Mouse (Mus musculus): Measurements from ENCODE around the gene Marc1. TPM values are rescaled to one million over a fixed set of nuclear protein-coding genes. Genes with fewer than 3 reads are reported as not detected.

Gene Marc1
- polyA plus RNA-seq (2012; rRNA removed) = 0.15 and 0.19 TPM in 2 replicates

GRCm38 (mm10) chr1:184810780-184811575 lies at the start of gene Marc1:
TSS of gene Marc1 (minus strand) at chr1:184811313.
- H3K4me3 ChIP-seq (ENCODE audit: insufficient read depth, low read length) = peak within 1 kb of the TSS; percentile 34; the same call in 1 of the 2 replicates
- H3K27ac ChIP-seq (ENCODE audit: insufficient read depth, low read length) = no peak within 1 kb of the TSS
- no peaks in the 10 kb centered on the region for H3K4me1 ChIP-seq (ENCODE audit: control insufficient read depth, insufficient read depth, low read length)
- no peak for TF ChIP-seq CTCF (IDR thresholded peaks at IDR 0.05; ENCODE audit: extremely low read depth, insufficient read depth, low read length)
- TF ChIP-seq POLR2A (IDR thresholded peaks at IDR 0.05; ENCODE audit: extremely low read depth, insufficient read depth, low read length) = no peak

GRCm38 (mm10) chr1:184860276-184860675 lies 49.2 kb upstream of the Marc1 start:
- H3K4me1 ChIP-seq (ENCODE audit: control insufficient read depth, insufficient read depth, low read length) = peaks cover 4% of the 10 kb centered on the region
- no peak overlapping the region for H3K27ac ChIP-seq (ENCODE audit: insufficient read depth, low read length)
- TF ChIP-seq POLR2A (IDR thresholded peaks at IDR 0.05; ENCODE audit: extremely low read depth, insufficient read depth, low read length) = no peak
- TF ChIP-seq CTCF (IDR thresholded peaks at IDR 0.05; ENCODE audit: extremely low read depth, insufficient read depth, low read length) = no peak
- no peak overlapping the region for H3K4me3 ChIP-seq (ENCODE audit: insufficient read depth, low read length)

GRCm38 (mm10) chr1:184858253-184858652 lies 47.1 kb upstream of the Marc1 start:
- Histone ChIP-seq H3K4me1 (ENCODE audit: control insufficient read depth, insufficient read depth, low read length) (peaks cover 4% of the 10 kb centered on the region), H3K4me3 (ENCODE audit: insufficient read depth, low read length) (no peak overlapping the region), H3K27ac (ENCODE audit: insufficient read depth, low read length) (no peak overlapping the region)
- TF ChIP-seq CTCF (IDR thresholded peaks at IDR 0.05; ENCODE audit: extremely low read depth, insufficient read depth, low read length) (no peak), POLR2A (IDR thresholded peaks at IDR 0.05; ENCODE audit: extremely low read depth, insufficient read depth, low read length) (no peak)

- no peak overlapping the region for H3K4me3 ChIP-seq (ENCODE audit: insufficient read depth, low read length)
- TF ChIP-seq POLR2A (IDR thresholded peaks at IDR 0.05; ENCODE audit: extremely low read depth, insufficient read depth, low read length) (peak; percentile 32; the same call in 1 of the 2 replicates), CTCF (IDR thresholded peaks at IDR 0.05; ENCODE audit: extremely low read depth, insufficient read depth, low read length) (no peak)
- 0 out of 2 replicates have a peak overlapping the region, but pooled peaks have one; percentile 1 for H3K27ac ChIP-seq (ENCODE audit: insufficient read depth, low read length)
- H3K4me1 ChIP-seq (ENCODE audit: control insufficient read depth, insufficient read depth, low read length) = peaks cover 4% of the 10 kb centered on the region
Measured at GRCm38 (mm10) chr1:184857216-184857615, 46.1 kb upstream of the Marc1 start.

GRCm38 (mm10) chr1:184853922-184854321 lies 42.8 kb upstream of the Marc1 start:
- Histone ChIP-seq H3K27ac (ENCODE audit: insufficient read depth, low read length) (peak overlapping the region; percentile 56; the same call in 1 of the 2 replicates), H3K4me1 (ENCODE audit: control insufficient read depth, insufficient read depth, low read length) (peaks cover 4% of the 10 kb centered on the region), H3K4me3 (ENCODE audit: insufficient read depth, low read length) (no peak overlapping the region)
- TF ChIP-seq POLR2A (IDR thresholded peaks at IDR 0.05; ENCODE audit: extremely low read depth, insufficient read depth, low read length) = no peak
- no peak for TF ChIP-seq CTCF (IDR thresholded peaks at IDR 0.05; ENCODE audit: extremely low read depth, insufficient read depth, low read length)

GRCm38 (mm10) chr1:184853339-184853738 lies 42.2 kb upstream of the Marc1 start:
- H3K4me1 ChIP-seq (ENCODE audit: control insufficient read depth, insufficient read depth, low read length) = peaks cover 4% of the 10 kb centered on the region
- no peak overlapping the region for H3K4me3 ChIP-seq (ENCODE audit: insufficient read depth, low read length)
- peak overlapping the region; percentile 56 for H3K27ac ChIP-seq (ENCODE audit: insufficient read depth, low read length)
- TF ChIP-seq CTCF (IDR thresholded peaks at IDR 0.05; ENCODE audit: extremely low read depth, insufficient read depth, low read length) (peak; percentile 63), POLR2A (IDR thresholded peaks at IDR 0.05; ENCODE audit: extremely low read depth, insufficient read depth, low read length) (no peak)

DNA sequence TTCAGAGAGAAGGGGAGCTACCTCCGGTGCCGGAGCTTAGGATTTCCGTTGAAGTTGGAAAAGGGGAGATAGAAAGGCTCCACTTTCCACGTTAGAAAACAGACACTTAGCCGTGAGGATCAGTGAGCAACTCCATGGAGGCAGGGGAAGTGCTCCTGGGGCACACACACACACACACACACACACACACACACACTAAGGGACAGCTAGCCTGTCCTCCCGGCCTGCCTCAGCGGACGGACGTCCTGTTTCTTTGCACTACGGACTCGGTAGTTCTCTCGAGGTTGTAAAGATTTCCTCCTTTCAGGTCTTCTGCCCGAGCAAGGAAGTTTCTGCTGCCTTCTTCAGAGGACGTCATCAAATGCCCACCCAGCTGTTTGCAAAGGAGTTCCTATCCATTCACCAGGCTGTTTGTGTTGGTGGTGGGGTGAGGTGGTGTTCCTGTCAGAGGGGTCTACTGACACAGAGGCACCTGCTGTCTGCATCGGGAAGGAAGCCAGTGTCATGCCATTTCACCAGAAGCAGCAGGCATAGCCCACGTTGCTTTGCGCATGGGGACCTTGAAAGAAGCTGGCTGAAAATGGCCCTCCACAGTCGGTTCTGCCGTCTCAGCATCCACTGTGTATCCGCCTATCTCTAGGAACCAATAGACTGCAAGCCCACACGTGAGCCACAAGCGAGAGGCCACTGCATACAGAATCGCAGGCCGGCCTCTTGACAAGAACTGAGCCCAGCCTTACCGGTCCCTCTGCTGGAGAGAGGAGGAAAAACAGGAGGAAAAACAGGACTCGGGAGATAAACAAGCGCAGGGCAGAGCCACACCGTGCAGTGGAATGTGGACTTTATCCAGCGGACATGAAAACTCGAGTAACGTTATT lies 40.9 kb upstream of the Marc1 start:
- H3K27ac ChIP-seq (ENCODE audit: insufficient read depth, low read length) = peak overlapping the region; percentile 51; the same call in 1 of the 2 replicates
- 0 out of 2 replicates have a peak overlapping the region, but pooled peaks have one; percentile 0 for H3K4me3 ChIP-seq (ENCODE audit: insufficient read depth, low read length)
- TF ChIP-seq CTCF (IDR thresholded peaks at IDR 0.05; ENCODE audit: extremely low read depth, insufficient read depth, low read length) = peak; percentile 58
- TF ChIP-seq POLR2A (IDR thresholded peaks at IDR 0.05; ENCODE audit: extremely low read depth, insufficient read depth, low read length) = 0 out of 2 replicates have a peak, but pooled peaks have one; percentile 30
- H3K4me1 ChIP-seq (ENCODE audit: control insufficient read depth, insufficient read depth, low read length) = no peaks in the 10 kb centered on the region; the same call in 1 of the 2 replicates

- H3K27ac ChIP-seq (ENCODE audit: insufficient read depth, low read length) = no peak overlapping the region
- TF ChIP-seq CTCF (IDR thresholded peaks at IDR 0.05; ENCODE audit: extremely low read depth, insufficient read depth, low read length) = no peak
- H3K4me1 ChIP-seq (ENCODE audit: control insufficient read depth, insufficient read depth, low read length) = peaks cover 1% of the 10 kb centered on the region; the same call in 1 of the 2 replicates
- H3K4me3 ChIP-seq (ENCODE audit: insufficient read depth, low read length) = no peak overlapping the region
Measured at GRCm38 (mm10) chr1:184851166-184851565, 40.1 kb upstream of the Marc1 start.

DNA sequence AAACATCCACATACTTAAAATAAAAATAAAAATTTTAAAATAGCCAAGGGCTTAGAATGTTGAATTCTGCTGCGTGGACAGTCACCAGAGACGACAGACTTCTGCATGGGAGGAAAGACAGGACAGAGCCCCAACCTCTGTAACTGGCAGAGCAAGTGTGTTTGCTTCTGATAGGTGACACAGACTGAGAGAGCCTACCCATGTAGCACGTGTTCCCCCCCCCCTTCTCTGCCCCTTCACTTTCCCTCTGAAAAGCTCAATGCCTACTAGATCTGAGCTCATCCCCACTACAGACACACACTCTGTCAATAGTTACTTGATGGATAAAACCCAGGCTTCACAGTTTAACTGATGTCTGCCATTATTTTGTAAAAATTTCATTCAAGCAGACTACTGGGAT lies 35.9 kb upstream of the Marc1 start:
- Histone ChIP-seq H3K27ac (ENCODE audit: insufficient read depth, low read length) (no peak overlapping the region), H3K4me1 (ENCODE audit: control insufficient read depth, insufficient read depth, low read length) (peaks cover 7% of the 10 kb centered on the region), H3K4me3 (ENCODE audit: insufficient read depth, low read length) (peak overlapping the region; percentile 87; the same call in 1 of the 2 replicates)
- TF ChIP-seq POLR2A (IDR thresholded peaks at IDR 0.05; ENCODE audit: extremely low read depth, insufficient read depth, low read length) (no peak), CTCF (IDR thresholded peaks at IDR 0.05; ENCODE audit: extremely low read depth, insufficient read depth, low read length) (no peak)

All from cortical plate, adult 2 months (tissue).